Mouse (Mus musculus) lung, postnatal 0 days (tissue): ENCODE data around the gene Angptl6.

Source experiments
- CTCF ChIP-seq: IDR thresholded peaks from 2 replicates; pipeline ENCODE4 v1.5.1; 2016; ENCODE audit warnings: antibody characterized with exemption, mild to moderate bottlenecking
- EP300 ChIP-seq: IDR thresholded peaks from 2 replicates; pipeline ENCODE4 v1.6.1; 2016; ENCODE audit warnings: antibody characterized with exemption, mild to moderate bottlenecking, control low read depth

GRCm38 (mm10) chr9:20859926-20860325 lies 19.6 kb downstream of the Angptl6 start:
- TF ChIP-seq CTCF: no peak
- no peak for TF ChIP-seq EP300
